Mouse (Mus musculus): ENCODE results near the gene Foxa1. TPM values are rescaled to one million over a fixed set of nuclear protein-coding genes. Genes with fewer than 3 reads are reported as not detected.

Gene Foxa1
- total RNA-seq, 2 experiments from 2014 or later, result not detected

DNA sequence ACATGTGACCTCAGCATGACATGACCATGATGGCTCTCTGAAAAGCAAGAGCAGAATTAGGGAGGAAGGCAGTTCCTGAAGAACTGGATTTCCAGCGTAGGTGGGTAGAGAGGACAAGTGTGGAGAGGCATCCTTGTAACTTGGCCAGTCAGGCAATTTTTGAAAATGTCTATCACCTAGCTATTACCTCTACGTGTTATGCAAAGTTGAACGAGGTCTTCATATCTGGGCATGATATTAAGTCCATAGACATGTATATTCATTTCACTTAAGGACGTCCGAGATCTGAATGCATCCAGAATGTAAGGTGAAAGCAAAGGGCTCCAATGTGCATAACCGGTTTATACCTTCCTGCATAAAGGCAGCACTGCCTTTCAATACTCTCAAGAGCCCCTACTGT is 5.6 kb downstream of the Foxa1 start:
- DNase-seq (ENCODE audit: low spot score), result no peak

DNA sequence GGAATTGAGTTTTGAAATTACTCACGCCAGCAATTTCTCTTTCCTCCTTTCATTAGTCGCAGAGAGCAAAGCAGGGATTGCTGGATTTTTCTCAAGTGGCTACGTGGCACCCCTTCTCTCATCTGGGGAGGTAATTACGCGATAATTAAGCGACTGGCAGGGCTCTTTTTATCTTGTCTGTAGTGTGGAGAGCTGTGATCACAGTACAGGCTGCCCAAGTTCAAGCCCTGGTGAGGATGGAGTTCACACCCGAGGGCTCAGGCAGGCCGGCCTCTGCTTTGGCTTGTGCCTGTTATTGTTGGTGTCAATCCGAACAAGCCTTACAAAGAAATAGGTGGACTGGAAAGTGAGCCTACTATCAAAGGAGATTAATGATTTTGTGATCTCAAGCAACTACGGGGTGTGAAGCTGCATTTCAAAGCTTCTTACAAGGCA is 7.1 kb downstream of the Foxa1 start:
- DNase-seq (ENCODE audit: low spot score), result no peak

DNA sequence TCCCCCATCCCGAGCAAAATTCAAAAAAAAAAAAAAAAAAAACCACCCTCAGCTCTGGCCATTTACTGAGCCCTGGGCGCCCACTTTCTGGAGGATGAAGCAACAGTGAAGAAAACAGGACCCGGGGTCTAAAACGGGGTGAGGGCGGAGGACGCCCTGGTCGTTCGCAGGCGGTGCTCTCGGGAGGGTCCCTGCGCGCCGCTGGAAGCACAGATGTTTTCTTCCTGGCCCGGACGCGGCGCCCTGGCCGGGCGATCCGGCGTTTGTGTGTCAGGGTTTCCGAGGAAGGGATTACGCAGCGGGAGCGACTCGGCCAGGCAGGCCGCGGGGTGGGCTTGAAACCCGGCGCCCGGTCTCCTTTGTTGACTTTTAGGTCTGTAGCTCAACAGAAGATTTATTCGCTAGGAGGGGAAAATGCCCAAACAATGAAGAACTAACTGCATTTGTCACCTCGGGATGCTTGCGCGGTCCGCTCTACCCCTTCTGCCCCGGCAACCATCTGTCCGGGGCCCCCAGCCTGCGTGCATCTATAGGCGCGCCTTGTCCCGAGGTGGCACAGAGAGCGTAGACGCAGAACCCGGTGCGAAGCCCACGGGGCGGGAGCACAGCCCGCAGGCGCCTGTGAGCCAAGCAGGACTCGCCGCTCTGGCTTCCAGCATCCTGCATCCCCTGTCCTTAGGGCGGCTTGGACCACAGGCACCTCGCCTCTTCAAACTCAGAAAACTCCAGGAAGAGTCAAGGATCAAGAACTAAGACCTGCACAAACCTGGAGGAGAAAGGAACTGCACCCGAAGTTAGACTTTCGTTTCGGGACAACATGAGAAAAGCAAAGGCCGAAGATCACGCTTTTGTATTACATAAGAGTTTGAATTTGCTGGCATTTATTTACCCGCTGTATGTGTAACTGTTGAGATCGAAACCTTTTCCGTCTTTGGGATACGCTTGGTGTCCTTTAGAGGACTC is 7.8 kb downstream of the Foxa1 start:
- no peak for DNase-seq (ENCODE audit: low spot score)

DNA sequence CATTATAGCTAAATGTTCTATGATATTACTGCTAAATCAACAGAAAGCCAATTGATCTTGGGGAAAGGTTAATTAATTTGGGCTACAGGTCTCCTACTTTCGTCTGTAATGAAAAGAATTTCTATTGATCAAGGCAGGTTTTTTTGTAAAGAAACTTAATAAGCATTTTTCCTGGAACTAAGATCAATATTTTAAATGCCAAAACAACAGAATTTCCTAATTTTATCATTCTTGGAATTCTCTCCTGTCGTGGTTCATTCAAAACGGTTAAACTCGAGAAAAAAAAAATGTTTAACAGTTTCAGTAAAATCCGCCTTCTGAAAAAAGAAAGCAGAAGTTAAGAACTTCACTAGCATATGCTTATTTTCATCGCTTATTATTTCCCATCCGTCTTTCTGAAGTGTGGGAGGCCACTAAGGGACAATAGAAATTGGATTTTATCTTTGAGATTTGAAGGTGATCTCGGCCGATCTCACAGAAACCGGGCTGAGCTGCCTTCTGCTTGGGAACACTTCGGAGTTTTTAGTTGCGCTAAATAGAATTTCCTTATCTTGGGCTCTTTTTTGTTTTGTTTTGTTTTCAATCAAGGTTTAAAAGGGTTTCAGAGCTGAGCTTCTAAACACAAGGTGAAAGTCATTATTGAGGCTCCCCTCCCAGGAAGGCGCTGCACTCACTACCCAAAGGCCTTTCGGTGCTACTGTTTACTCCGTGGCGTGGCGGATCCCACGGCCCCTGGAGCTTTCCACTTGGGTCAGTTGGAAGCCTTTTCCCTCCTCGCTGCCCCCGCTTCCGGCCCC is 8.7 kb downstream of the Foxa1 start:
- DNase-seq (ENCODE audit: low spot score), result no peak

DNA sequence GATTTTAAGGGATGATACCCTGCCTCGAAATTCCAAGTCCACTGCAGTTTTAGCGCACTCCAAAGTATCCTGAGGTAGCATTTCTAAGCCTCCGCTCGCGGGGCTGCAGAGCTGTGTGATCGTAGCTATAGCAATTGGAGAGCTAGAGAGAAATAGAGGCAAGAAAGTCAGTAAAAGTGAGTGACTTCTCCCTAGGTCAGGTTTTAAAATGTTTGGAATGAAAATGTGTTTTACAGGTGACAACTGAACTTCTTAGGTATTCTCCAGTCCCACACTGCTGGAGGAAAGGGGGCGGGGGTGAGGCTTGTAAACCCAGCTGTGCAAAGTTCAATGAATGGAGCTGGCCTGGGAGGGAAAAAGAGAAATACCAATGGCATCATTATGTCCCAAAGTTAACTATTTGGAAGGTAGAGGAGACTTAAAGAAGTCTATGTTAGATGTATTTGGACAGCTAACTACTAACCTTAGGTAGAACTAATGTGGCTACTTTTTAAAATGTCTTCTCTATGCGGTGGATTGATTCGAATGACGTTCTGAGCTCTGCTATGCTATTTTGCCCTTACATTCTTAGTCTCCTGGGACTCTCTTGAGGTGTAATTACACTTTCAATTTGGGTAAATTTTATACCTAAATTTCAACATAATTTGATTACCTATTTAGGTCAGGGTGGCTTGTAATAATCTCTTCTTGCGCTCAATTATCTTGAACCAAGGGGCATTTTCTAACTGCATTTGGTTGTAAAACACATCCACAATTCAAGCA is 9.6 kb downstream of the Foxa1 start:
- no peak for DNase-seq (ENCODE audit: low spot score)

DNA sequence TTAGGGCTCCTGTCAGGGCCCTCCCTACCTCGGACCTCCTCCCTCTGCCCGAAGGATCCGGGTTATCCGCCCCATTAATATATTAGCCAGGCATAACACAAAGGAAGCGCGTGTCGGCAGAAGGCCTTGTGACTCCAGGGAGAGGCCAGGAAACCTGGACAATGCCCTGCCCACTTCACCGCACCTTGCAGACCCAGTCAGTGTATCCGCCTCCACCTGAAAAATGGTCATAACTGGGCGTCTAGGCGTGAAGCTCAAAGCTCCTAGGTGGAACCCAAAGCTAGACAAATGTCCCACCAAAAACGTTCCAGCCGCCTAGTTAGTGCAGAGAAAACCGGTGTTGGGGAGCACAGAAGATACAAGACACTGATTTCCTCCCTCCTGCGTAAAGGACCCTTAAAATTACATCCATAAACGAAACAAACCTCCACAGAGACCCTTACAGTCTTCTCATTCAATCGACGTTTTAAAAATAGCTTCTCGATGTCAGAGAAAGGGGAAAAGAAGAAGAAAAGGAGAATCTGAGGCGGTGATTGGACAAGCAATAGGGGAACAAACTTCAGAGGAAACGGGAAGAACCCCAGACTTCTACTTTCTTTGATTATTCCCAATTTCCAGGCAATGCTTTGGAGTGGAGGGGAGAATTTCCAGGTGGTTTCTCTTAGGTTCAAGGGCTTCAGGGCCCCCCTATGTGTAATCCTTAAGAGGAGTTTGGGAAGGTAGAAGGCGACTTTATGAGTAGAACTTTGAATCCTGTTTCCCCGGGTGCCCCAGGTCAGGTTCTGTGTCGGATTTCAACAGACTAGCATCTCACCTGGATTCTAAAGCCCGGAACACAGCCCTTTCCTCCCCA is 10.4 kb downstream of the Foxa1 start:
- no peak for DNase-seq (ENCODE audit: low spot score)

DNA sequence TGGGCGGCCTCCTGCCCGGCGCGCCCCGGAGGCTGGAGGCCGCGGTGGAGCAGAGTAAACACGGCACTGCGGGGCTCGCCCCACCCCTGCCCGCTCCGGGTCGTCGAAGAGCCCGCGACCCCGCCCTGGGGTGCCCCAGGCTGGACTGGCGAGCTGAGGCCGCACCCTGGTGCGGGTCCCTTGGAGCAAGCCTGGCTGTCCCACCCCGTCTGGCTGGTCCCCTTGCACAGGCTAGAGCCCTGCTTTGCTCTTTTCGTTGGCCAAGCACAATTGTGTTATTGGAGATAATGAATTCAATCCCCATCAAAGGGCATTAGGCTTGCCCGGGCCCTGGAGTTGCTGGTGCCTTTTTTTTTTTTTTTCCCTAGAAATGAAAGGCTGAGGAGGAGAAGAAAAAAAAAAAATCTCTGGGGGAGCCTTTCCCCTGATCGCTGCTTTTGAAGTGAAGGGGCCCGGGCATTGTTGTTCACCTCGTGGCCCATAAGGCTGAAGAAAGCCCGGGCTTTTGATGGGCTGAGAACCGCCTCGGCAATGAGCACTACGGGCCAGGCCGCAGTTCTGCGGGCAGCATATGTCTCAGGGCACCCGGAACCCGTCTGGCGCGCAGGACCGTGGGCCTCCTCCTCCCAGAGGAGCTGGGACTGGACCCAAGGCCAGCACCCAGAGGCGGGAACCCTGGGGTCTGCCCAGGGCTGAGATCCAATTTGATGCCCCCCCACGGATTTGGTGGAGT is 11.7 kb downstream of the Foxa1 start:
- no peak for DNase-seq (ENCODE audit: low spot score)

DNA sequence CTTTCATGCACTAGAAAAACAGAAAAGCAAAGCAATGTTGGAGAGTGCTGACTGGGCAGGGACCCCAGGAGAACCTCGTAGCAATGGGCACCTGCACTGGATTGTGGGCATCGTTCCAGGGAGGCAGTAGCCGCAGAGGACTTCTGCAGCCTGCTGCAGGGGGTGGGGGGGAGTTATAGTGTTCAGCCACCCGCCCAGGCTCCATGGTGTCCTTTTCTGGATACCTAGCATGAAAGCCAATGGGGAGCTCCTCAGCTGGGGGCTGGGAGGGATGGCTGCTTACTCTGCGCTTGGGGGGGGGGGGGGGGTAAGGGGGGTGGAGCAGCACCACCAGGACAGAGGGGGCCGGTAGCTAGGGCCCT is 12.2 kb downstream of the Foxa1 start:
- DNase-seq (ENCODE audit: low spot score), result no peak

DNA sequence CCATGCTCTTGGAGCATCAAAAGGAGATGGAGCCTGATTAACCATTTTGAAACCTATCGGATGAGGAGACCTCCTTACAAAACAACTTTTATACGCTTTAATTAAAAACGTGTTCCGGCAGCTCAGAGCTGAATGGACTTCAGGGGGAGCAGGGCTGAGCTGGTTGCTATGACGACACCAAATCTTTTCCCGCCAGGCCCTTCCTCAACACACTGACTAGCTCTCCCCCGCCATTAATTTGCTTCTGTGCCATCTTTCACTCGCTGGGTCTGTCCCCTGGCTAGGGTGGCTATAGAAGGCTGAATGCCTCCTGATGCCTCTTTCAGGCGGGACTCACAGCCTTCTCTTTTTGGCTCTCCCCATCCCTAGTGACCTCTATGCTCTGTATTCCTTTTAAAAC is 16.2 kb downstream of the Foxa1 start:
- DNase-seq (ENCODE audit: low spot score), result no peak

DNA sequence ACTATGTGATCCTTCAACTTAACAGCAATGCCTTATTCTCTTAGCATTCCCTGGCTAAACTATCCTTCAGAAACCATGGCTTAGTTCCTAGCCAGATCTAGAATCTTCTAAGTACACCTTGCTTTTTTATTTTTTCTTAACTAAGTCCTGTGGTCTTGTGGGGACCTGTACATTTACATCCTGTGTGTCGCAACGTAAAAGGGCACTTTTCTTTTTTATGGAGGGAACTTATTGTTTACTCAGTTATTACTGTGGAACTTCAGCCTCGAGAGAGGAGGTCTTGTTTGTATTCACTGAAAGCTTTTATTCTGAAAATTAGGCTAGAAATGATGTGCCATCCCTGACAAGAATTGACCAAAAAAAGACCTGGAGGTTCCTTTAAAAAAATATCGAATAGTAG is 18.4 kb downstream of the Foxa1 start:
- DNase-seq (ENCODE audit: low spot score), result no peak

DNA sequence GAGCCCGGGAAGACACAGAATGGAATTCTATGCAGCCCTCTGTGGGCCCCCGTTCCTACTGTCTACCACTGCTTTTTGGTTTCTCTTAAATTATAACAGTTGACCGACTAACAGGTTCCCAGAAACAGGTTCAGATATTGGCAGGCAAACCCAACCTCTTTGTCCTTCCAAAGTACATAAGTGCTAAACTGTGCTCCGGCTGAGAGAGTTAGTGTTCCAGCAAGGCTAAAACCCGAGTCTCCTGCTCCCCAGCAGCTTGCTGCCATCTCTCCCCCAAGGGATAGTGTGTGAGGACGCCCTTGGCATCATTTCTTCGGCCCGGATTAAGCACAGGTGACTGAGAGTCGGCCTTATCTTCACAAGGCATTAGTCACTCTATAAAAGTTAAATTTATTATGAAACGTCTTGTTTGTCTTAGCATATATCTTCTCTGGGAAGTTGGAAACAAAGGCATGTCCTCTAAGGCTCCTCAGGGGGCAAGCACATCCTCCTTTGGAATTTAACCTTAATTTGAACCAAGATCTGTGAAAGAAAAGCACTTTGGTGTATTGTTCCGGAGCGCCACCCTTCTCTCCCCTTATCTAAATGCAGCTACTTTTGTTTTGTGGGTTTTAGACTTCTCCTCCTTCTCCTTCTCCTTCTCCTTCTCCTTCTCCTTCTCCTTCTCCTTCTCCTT is 30.9 kb downstream of the Foxa1 start:
- DNase-seq (ENCODE audit: low spot score), result no peak

DNA sequence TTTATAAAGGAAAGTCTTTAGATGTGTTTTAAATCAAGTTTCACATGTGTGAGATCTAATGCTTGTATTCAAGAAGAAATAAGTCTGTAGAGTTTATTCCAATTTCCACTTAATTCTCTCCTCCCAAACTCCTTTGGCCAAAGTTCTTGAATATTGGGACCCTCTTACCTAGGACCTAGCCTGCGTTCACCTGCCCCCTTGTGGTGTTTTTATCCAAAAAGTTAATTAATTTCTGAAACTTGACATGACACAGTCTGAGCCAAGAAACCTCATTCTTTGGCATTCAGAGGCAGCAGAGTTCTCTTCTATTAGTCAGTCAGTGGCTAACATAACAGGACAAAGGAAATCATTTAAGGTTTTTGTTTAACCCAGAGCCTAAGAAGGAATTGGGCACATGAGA is 32.2 kb downstream of the Foxa1 start:
- DNase-seq (ENCODE audit: low spot score), result no peak

DNA sequence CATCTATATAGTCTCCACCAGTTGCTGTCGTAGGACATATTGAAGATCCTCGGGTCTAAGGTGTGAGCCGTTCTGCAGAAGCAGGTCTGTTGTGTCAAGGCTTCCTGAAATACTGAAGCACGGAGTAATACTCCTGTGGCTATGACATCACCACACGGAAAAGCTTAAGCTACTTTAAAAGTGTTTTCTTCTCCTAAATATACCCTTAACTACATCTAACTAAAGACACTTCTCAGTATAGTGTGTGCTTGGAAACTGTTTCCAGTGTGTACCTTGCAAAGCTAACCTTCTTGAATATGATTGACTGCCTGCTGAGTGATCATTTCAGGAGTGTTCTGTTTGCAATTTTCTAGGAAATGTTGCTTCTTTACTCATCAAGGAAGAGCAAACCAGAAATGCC is 35.2 kb downstream of the Foxa1 start:
- no peak for DNase-seq (ENCODE audit: low spot score)

DNA sequence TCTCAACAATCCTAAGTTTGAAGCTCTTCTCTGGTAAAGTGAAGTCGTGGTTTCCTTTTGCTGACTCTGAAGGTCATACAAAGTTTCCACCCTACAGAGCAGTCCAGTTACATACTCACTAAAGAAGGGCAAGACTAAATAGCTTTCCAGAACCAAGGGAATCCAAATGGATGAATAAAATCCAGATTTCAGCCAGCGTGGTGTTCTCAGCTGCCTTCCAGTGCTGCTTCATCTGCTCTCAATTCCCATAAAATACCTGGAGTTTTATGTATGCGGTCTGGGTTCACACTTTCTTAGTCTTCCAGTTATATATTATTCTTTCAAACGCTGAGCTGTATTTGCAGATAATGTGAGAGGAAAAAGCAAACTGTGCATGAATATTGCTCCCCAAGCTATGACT is 35.6 kb downstream of the Foxa1 start:
- DNase-seq (ENCODE audit: low spot score), result no peak

DNA sequence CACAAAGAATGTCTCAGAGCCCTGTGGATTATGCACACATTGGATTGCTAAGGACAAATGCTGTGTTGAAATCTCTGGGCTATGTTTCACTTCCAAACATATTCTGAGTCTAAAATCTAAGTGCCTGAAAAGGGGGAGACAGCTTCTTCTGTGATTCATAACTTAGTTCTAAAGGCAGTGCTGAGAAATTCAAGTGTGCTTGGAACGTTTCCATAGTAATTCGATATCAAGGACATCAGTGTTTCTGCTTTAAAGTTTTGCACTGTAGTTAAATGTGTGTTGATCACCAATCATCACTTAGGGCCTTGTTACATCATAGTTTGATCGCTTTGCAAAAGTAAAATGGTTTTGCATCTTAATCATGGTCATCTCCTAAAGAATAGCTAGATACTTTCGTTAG is 37.0 kb downstream of the Foxa1 start:
- no peak for DNase-seq (ENCODE audit: low spot score)

DNA sequence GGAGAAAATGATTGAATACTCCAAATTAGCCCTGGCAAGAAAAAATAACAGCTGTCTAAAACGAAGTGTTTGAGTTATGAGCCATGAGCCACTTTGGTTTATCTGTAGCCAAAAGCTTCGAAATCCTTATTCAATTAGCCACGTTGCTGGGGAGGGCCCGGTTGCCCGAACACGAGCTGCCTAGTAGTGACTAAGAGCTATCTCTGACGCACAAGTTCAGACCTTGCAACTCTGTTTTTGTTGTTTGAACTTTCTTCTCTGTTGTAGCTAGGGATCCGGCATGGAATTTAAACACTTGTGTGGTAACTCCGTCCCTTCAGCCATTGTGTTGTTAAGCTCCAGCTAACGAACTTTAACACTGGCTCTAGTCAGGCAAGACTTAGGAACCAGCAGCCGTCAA is 37.8 kb downstream of the Foxa1 start:
- no peak for DNase-seq (ENCODE audit: low spot score)

DNA sequence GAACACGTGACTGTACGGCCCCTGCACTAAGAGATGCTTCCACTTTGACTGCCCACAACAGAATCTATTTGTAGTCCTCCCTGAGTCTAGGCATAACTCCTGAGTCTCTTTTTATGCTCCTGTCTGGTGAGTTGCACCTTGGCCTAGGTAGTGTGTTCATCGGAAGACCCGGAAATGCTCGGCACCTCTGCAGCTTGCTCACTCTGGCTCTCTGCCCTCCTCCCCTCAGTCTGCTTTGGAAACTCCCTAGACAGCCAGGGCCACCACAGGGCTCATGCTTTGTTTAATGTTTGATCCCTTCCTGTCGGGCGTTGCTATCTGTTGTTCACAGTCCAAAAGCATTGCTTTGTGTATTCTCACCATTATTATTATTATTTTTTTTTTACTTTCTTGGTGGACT is 41.4 kb downstream of the Foxa1 start:
- DNase-seq (ENCODE audit: low spot score), result no peak

DNA sequence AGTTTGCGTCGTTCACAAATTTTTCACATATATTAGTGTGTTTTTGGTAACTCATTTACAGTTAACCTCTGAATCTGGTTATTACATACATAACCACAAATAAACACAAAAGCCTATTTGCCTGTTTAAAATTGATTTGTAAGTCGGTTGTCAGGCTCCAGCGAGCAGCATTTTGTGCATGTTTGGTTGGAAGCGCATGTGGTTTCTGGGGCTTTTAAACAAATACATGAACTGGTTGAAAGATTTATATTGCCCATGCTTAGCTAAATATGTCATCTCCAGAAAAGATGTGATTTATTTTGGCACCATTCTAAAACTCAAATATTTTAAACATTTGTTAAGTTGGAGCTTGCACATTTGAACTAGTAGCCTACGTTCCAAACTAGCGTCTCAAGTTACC is 46.5 kb downstream of the Foxa1 start:
- DNase-seq (ENCODE audit: low spot score), result no peak

DNA sequence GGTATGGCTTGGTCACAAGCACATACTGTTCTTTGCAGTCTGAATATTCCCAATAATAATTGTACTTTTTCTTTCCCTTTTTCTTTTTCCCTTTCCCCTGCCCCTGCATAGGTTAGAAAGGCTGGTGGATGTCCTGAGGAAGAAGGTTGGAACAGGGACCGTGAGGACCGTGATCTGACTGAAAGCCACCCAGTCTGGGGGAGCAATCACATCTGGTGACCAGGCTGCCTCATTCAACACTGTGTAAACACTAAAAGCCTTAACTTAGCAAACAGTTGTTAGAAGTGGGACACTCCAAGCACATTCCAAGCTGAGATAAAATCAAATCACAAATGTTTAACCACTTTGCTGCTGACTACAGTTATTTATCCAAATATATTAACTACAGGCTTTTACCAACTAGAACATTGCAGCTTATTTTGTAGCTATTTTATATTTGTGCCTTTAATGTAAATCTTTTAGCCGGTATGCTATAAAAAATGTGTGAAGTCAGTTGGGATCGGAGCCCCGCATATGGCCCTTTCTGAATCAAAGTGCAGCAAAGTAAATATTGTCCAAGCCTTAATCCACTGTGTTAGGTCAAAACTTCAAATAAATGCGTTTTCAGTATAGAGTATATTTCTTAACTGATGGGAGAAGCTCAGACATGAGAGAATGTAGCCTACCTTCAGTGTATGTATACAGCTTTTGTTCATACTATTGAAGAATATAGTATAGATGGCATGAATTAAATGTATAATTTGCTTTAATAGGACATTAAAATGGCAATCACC is 50.2 kb downstream of the Foxa1 start:
- DNase-seq (ENCODE audit: low spot score), result no peak

Data from gastrocnemius, adult 18-20 months (tissue).